Mouse (Mus musculus): Measurements from ENCODE around the gene Glb1. TPM values are rescaled to one million over a fixed set of nuclear protein-coding genes. Genes with fewer than 3 reads are reported as not detected.

Gene Glb1
- polyA plus RNA-seq, 1 experiment from 2014 or later = 58.4 TPM

DNA sequence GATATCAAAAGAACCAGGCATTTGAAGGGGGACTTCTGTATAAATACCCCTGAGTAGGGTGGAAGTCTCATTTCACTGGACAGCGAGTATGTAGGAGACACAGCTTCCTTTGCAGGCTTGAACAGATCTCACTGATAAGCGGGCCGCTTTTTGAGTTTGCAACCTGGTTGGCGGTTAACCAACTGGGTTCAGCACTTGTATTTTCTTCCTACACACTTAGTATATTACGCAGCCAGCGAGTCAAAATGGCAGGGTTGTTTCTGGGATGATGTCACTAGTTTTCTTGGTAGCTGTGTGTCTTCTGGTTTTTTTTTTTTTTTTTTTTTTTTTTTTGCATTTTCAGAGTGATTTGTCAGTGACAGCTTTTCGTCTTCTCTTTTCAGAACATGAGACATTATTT is 20.9 kb downstream of the Glb1 start:
- H3K9me3 ChIP-seq (replicated peaks) = no peaks in the 10 kb centered on the region
- no peak overlapping the region for H3K27ac ChIP-seq
- H3K36me3 ChIP-seq = peaks cover 21% of the 10 kb centered on the region
- ATAC-seq (replicated peaks; ENCODE audit: low FRiP score) = no peak
- H3K9ac ChIP-seq = no peak overlapping the region
- H3K4me1 ChIP-seq = no peaks in the 10 kb centered on the region
- H3K27me3 ChIP-seq = no peaks in the 10 kb centered on the region
- WGBS = 78% methylated on average over 7 of the region's 7 CpGs
- H3K4me2 ChIP-seq = no peak overlapping the region
- H3K4me3 ChIP-seq (replicated peaks) = no peak overlapping the region

DNA sequence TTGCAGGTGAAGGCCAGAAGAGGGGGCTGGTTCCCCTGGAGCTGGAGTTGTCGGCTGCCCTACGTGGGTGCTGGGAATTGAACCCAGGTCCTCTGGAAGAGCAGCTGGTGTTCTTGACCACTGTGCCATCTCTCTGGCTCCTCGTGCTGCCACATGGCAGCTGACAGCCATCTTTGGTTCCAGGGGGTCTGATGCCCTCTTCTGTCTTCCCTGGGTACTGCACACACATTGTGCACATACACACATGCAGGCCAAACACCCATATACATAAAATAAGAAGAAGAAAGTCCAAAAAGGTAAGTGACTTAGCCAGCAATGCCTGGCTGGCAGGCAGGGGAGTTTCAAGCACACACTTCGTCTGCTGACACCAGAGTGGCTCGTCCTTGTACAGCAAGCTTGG is 24.7 kb downstream of the Glb1 start:
- peaks cover 29% of the 10 kb centered on the region for H3K36me3 ChIP-seq
- H3K9ac ChIP-seq = no peak overlapping the region
- no peaks in the 10 kb centered on the region for H3K4me1 ChIP-seq
- no peak overlapping the region for H3K4me3 ChIP-seq (replicated peaks)
- no peak overlapping the region for H3K27ac ChIP-seq
- no peak for ATAC-seq (replicated peaks; ENCODE audit: low FRiP score)
- no peaks in the 10 kb centered on the region for H3K9me3 ChIP-seq (replicated peaks)
- H3K27me3 ChIP-seq = no peaks in the 10 kb centered on the region
- 89% methylated on average over 5 of the region's 5 CpGs for WGBS
- H3K4me2 ChIP-seq = no peak overlapping the region

- H3K9ac ChIP-seq = no peak overlapping the region
- no peak overlapping the region for H3K27ac ChIP-seq
- H3K4me2 ChIP-seq = no peak overlapping the region
- no peaks in the 10 kb centered on the region for H3K9me3 ChIP-seq (replicated peaks)
- no peak overlapping the region for H3K4me3 ChIP-seq (replicated peaks)
- H3K4me1 ChIP-seq = no peaks in the 10 kb centered on the region
- WGBS = 89% methylated on average over 5 of the region's 5 CpGs
- peaks cover 30% of the 10 kb centered on the region for H3K36me3 ChIP-seq
- ATAC-seq (replicated peaks; ENCODE audit: low FRiP score) = no peak
- H3K27me3 ChIP-seq = no peaks in the 10 kb centered on the region
Measured at GRCm38 (mm10) chr9:114426201-114426600, 25.3 kb downstream of the Glb1 start.

GRCm38 (mm10) chr9:114427425-114427824 is 26.5 kb downstream of the Glb1 start:
- Histone ChIP-seq H3K27ac (no peak overlapping the region), H3K4me1 (no peaks in the 10 kb centered on the region), H3K9me3 (replicated peaks) (no peaks in the 10 kb centered on the region), H3K27me3 (no peaks in the 10 kb centered on the region), H3K4me3 (replicated peaks) (no peak overlapping the region), H3K36me3 (peaks cover 33% of the 10 kb centered on the region), H3K4me2 (no peak overlapping the region), H3K9ac (no peak overlapping the region)
- 89% methylated on average over 8 of the region's 8 CpGs for WGBS
- no peak for ATAC-seq (replicated peaks; ENCODE audit: low FRiP score)

GRCm38 (mm10) chr9:114428103-114428834 is 27.4 kb downstream of the Glb1 start:
- Histone ChIP-seq H3K4me1 (no peaks in the 10 kb centered on the region), H3K9me3 (replicated peaks) (no peaks in the 10 kb centered on the region), H3K27me3 (no peaks in the 10 kb centered on the region), H3K27ac (no peak overlapping the region), H3K36me3 (peaks cover 39% of the 10 kb centered on the region), H3K4me3 (replicated peaks) (no peak overlapping the region), H3K4me2 (no peak overlapping the region), H3K9ac (no peak overlapping the region)
- no peak for ATAC-seq (replicated peaks; ENCODE audit: low FRiP score)
- 90% methylated on average over 12 of the region's 12 CpGs for WGBS

- no peak for ATAC-seq (replicated peaks; ENCODE audit: low FRiP score)
- Histone ChIP-seq H3K4me1 (no peaks in the 10 kb centered on the region), H3K36me3 (peaks cover 55% of the 10 kb centered on the region), H3K4me3 (replicated peaks) (no peak overlapping the region), H3K27me3 (no peaks in the 10 kb centered on the region), H3K4me2 (no peak overlapping the region), H3K9ac (no peak overlapping the region), H3K27ac (no peak overlapping the region), H3K9me3 (replicated peaks) (0 out of 2 replicates have a peak, but pooled peaks cover 4% of the 10 kb centered on the region)
- WGBS = 73% methylated on average over 2 of the region's 2 CpGs
Measured at GRCm38 (mm10) chr9:114435668-114436067, 34.8 kb downstream of the Glb1 start.

GRCm38 (mm10) chr9:114440548-114440947 is 39.7 kb downstream of the Glb1 start:
- Histone ChIP-seq H3K9ac (no peak overlapping the region), H3K36me3 (peaks cover 39% of the 10 kb centered on the region), H3K4me3 (replicated peaks) (no peak overlapping the region), H3K4me2 (no peak overlapping the region), H3K27ac (no peak overlapping the region), H3K9me3 (replicated peaks) (0 out of 2 replicates have a peak, but pooled peaks cover 4% of the 10 kb centered on the region), H3K4me1 (no peaks in the 10 kb centered on the region), H3K27me3 (no peaks in the 10 kb centered on the region)
- WGBS = 79% methylated on average over 10 of the region's 10 CpGs
- no peak for ATAC-seq (replicated peaks; ENCODE audit: low FRiP score)

GRCm38 (mm10) chr9:114442225-114442624 is 41.3 kb downstream of the Glb1 start:
- 93% methylated on average over 9 of the region's 9 CpGs for WGBS
- Histone ChIP-seq H3K4me1 (no peaks in the 10 kb centered on the region), H3K4me3 (replicated peaks) (no peak overlapping the region), H3K27me3 (no peaks in the 10 kb centered on the region), H3K9ac (no peak overlapping the region), H3K27ac (no peak overlapping the region), H3K9me3 (replicated peaks) (no peaks in the 10 kb centered on the region), H3K4me2 (no peak overlapping the region), H3K36me3 (peaks cover 24% of the 10 kb centered on the region)
- ATAC-seq (replicated peaks; ENCODE audit: low FRiP score) = no peak

- Histone ChIP-seq H3K9ac (no peak overlapping the region), H3K9me3 (replicated peaks) (no peaks in the 10 kb centered on the region), H3K4me1 (no peaks in the 10 kb centered on the region), H3K4me2 (no peak overlapping the region), H3K27me3 (no peaks in the 10 kb centered on the region), H3K36me3 (peaks cover 17% of the 10 kb centered on the region), H3K4me3 (replicated peaks) (no peak overlapping the region), H3K27ac (no peak overlapping the region)
- no peak for ATAC-seq (replicated peaks; ENCODE audit: low FRiP score)
- WGBS = 80% methylated on average over 9 of the region's 9 CpGs
Measured at GRCm38 (mm10) chr9:114442893-114443292, 42.0 kb downstream of the Glb1 start.

GRCm38 (mm10) chr9:114443351-114443750 is 42.5 kb downstream of the Glb1 start:
- Histone ChIP-seq H3K27me3 (no peaks in the 10 kb centered on the region), H3K4me3 (replicated peaks) (no peak overlapping the region), H3K27ac (no peak overlapping the region), H3K36me3 (peaks cover 16% of the 10 kb centered on the region), H3K9ac (no peak overlapping the region), H3K4me1 (no peaks in the 10 kb centered on the region), H3K9me3 (replicated peaks) (no peaks in the 10 kb centered on the region), H3K4me2 (no peak overlapping the region)
- no peak for ATAC-seq (replicated peaks; ENCODE audit: low FRiP score)
- 87% methylated on average over 8 of the region's 8 CpGs for WGBS

GRCm38 (mm10) chr9:114446887-114447286 is 46.0 kb downstream of the Glb1 start:
- Histone ChIP-seq H3K4me1 (no peaks in the 10 kb centered on the region), H3K9me3 (replicated peaks) (no peaks in the 10 kb centered on the region), H3K27me3 (no peaks in the 10 kb centered on the region), H3K27ac (no peak overlapping the region), H3K4me3 (replicated peaks) (no peak overlapping the region), H3K4me2 (no peak overlapping the region), H3K36me3 (peaks cover 12% of the 10 kb centered on the region; the same call in 1 of the 2 replicates), H3K9ac (no peak overlapping the region)
- WGBS = 92% methylated on average over 8 of the region's 8 CpGs
- ATAC-seq (replicated peaks; ENCODE audit: low FRiP score) = no peak

DNA sequence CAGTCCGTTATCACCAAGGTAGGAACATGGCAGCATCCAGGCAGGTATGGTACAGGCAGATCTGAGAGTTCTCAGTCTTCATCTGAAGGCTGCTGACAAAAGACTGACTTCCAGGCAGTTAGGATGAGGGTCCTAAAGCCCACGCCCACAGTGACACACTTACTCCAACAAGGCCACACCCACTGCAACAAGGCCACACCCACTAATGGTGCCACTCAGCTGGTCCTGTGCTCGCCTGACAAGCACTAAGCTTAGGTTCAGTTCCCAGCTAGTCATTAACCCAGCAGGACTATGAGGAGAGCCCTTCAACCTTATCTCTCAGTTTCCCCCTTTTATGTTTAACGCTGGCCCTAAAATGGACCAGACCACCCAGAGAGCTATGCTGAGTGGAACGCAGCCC is 47.8 kb downstream of the Glb1 start:
- Histone ChIP-seq H3K4me3 (replicated peaks) (no peak overlapping the region), H3K27ac (no peak overlapping the region), H3K36me3 (peaks cover 8% of the 10 kb centered on the region; the same call in 1 of the 2 replicates), H3K4me2 (no peak overlapping the region), H3K9me3 (replicated peaks) (no peaks in the 10 kb centered on the region), H3K27me3 (no peaks in the 10 kb centered on the region), H3K4me1 (no peaks in the 10 kb centered on the region), H3K9ac (no peak overlapping the region)
- 84% methylated on average over 5 of the region's 5 CpGs for WGBS
- no peak for ATAC-seq (replicated peaks; ENCODE audit: low FRiP score)
